Mouse (Mus musculus): ENCODE data around the gene Isx.

DNA sequence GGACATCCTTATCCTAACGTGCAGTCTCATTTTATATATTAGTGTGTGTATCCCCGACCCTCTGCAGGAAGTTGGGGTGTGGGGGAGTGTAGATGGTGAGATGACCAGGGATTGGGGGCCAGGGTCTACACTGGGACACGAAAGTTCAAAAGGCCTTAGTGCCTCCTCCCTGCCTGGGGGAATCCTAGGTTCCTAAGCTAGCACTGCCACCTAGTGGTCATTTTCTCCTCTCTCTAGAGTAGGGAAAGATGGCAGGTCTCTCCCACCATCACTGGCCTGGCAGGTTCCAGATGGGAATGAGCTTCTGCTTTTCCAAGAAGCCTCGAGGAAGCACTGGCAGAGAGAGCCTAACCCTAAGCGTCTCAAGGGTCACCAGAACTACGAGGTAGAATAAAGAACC, 62.3 kb downstream of the Isx start:
- TF ChIP-seq CTCF (IDR thresholded peaks at IDR 0.05; ENCODE audit: control insufficient read depth, insufficient read depth, low read length) (peak; percentile 50; the same call in 1 of the 2 replicates), POLR2A (IDR thresholded peaks at IDR 0.05; ENCODE audit: borderline replicate concordance, control insufficient read depth, low read depth, low read length) (no peak)

Measured in bone marrow, adult 2 months (tissue).